ENCODE assay signal across 10 mouse cellular contexts in the genomic region with DNA sequence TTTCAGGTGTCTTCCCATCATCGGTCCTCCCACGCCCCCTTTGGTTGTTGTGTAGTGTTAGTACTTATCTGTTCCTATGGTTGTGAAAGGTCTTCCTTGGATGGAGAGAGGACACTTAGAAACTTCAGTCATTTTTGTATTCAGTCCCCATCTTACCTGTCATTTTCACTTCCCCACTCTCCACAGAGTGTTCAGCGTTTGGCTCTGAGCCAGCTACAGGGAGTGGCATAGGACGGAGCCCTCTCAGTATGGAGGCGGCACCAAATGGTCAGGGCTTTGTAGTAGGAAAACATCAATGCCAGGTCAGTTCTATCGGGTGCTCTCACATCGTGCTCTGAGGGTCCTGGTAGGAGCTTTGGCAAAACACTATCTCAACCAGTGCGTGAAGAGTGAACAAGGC.
DNase-seq lines count a peak whose midpoint lies in the region; ATAC-seq lines count a peak whose summit lies in the region.
"Had no signal": no experiment of that assay in that cellular context is flagged by ENCODE, and none has a peak within 500 bp of the region (broad histone marks: within the 10 kb centered on the region; RNA-seq: fewer than 3 reads in every experiment).

No protein-coding gene starts in this region.

- peak; percentile 14; the same call in 1 of the 2 replicates for ATAC-seq in forebrain, embryonic 13.5 days
- no peak for ATAC-seq in forebrain, embryonic 16.5 days
- peak; percentile 40; the same call in 1 of the 2 replicates for ATAC-seq in kidney, embryonic 16.5 days (ENCODE audit: low FRiP score, low TSS enrichment)
- ATAC-seq: CD4-positive, CD25-positive, alpha-beta regulatory T cell, adult 4 months had no signal

- H3K4me2 ChIP-seq in forebrain, embryonic 13.5 days = no peak overlapping the region
- H3K4me2 ChIP-seq in forebrain, embryonic 16.5 days (ENCODE audit: low read length) = no peak overlapping the region
- no peak overlapping the region for H3K4me2 ChIP-seq in kidney, embryonic 16.5 days (replicated peaks; ENCODE audit: low read depth, low read length)
- H3K4me2 ChIP-seq: limb, embryonic 15.5 days had no signal

- H3K9ac ChIP-seq in forebrain, embryonic 13.5 days = no peak overlapping the region
- H3K9ac ChIP-seq in forebrain, embryonic 16.5 days (replicated peaks; ENCODE audit: low read depth, low read length) = no peak overlapping the region
- H3K9ac ChIP-seq in kidney, embryonic 16.5 days (replicated peaks; ENCODE audit: low read length) = no peak overlapping the region
- H3K9ac ChIP-seq: limb, embryonic 15.5 days had no signal

- H3K9me3 ChIP-seq in forebrain, embryonic 13.5 days (replicated peaks) = no peaks in the 10 kb centered on the region
- H3K9me3 ChIP-seq in forebrain, embryonic 16.5 days (ENCODE audit: control insufficient read depth, low read length) = no peaks in the 10 kb centered on the region
- H3K9me3 ChIP-seq in kidney, embryonic 16.5 days (ENCODE audit: low read length) = peaks cover 3% of the 10 kb centered on the region; the same call in 1 of the 2 replicates
- H3K9me3 ChIP-seq: limb, embryonic 15.5 days had no signal

- H3K27me3 ChIP-seq in forebrain, embryonic 13.5 days = no peaks in the 10 kb centered on the region
- no peaks in the 10 kb centered on the region; the same call in 1 of the 2 replicates for H3K27me3 ChIP-seq in forebrain, embryonic 16.5 days (replicated peaks; ENCODE audit: control insufficient read depth, insufficient read depth, low read length)
- no peaks in the 10 kb centered on the region for H3K27me3 ChIP-seq in kidney, embryonic 16.5 days (ENCODE audit: insufficient read depth, low read length)
- H3K27me3 ChIP-seq: limb, embryonic 15.5 days had no signal

- DNase-seq in kidney, adult 9 months = no peak
- peak; percentile 53 to 62 for DNase-seq in cerebellum, postnatal 14 days
- DNase-seq in lung, postnatal 14 days = peak; percentile 38
- no peak for DNase-seq in retina, embryonic 14.5 days (ENCODE audit: low spot score)
- no peak for DNase-seq in spleen, postnatal 14 days (ENCODE audit: low spot score in 2 of 2)

- H3K4me3 ChIP-seq in forebrain, embryonic 13.5 days = no peak overlapping the region
- H3K4me3 ChIP-seq in forebrain, embryonic 16.5 days (replicated peaks; ENCODE audit: low read length) = no peak overlapping the region
- H3K4me3 ChIP-seq in kidney, embryonic 16.5 days (ENCODE audit: low read length) = no peak overlapping the region
- H3K4me3 ChIP-seq: limb, embryonic 15.5 days had no signal

- WGBS in forebrain, embryonic 13.5 days = 72% methylated on average over 8 of the region's 8 CpGs
- 64% methylated on average over 8 of the region's 8 CpGs for WGBS in forebrain, embryonic 16.5 days
- WGBS in kidney, embryonic 16.5 days = 64% methylated on average over 8 of the region's 8 CpGs

- no peak overlapping the region for H3K27ac ChIP-seq in forebrain, embryonic 13.5 days
- no peak overlapping the region for H3K27ac ChIP-seq in forebrain, embryonic 16.5 days (ENCODE audit: low read length)
- H3K27ac ChIP-seq in kidney, embryonic 16.5 days (ENCODE audit: low read length) = no peak overlapping the region
- H3K27ac ChIP-seq: limb, embryonic 15.5 days had no signal

- peaks cover 23% of the 10 kb centered on the region for H3K4me1 ChIP-seq in forebrain, embryonic 13.5 days
- H3K4me1 ChIP-seq in forebrain, embryonic 16.5 days (replicated peaks; ENCODE audit: control insufficient read depth, insufficient read depth, low read length) = peaks cover 13% of the 10 kb centered on the region
- peaks cover 21% of the 10 kb centered on the region for H3K4me1 ChIP-seq in kidney, embryonic 16.5 days (ENCODE audit: insufficient read depth, low read length)

- no peaks in the 10 kb centered on the region for H3K36me3 ChIP-seq in forebrain, embryonic 13.5 days (ENCODE audit: poor library complexity, severe bottlenecking)
- H3K36me3 ChIP-seq in forebrain, embryonic 16.5 days (ENCODE audit: control insufficient read depth, insufficient read depth) = no peaks in the 10 kb centered on the region
- no peaks in the 10 kb centered on the region for H3K36me3 ChIP-seq in kidney, embryonic 16.5 days (ENCODE audit: insufficient read depth, low read length)
- H3K36me3 ChIP-seq: limb, embryonic 15.5 days had no signal

Comparison
In these comparisons a context has a peak if more than half of its experiments do, and no peak if none do; other contexts are left out.
1. DNase-seq: peak in cerebellum, postnatal 14 days (2 of 2) and lung, postnatal 14 days (single experiment); none in kidney, adult 9 months (single experiment), retina, embryonic 14.5 days (single experiment) and spleen, postnatal 14 days (0 of 2).